Mouse (Mus musculus): ENCODE measurements at regions not wholly inside any gene's neighbourhood (a gene's known extent, or its start where the extent isn't known, plus 50 kb on each side); places are given as distances from the start of the nearest gene placed in this dataset.
A peak's percentile ranks its signal among the peaks of the same experiment; 100 is the strongest.

DNA sequence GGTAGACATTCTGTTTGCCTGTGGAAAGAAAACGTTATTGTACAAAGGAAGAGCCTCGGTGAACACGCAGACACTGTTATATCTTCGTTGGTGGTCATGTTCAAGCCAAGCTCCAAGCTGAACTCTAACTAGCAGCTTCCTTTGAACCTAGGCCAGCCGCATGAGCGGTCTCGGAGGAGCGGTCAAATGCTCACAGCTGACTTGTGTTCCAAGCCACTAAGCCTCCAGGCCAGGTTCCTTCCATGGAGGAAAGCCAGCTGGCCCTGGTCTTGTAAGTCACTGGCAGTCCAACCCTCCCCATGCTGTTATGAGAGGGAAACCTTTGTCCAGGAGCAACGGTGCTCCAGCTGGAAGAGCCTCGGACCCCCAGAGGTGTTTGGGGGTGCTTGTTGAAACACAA, 194.5 kb upstream of the Pkdcc start:
- peak; percentile 32; the same call in 1 of the 2 replicates for ATAC-seq (ENCODE audit: low FRiP score)
- no peak overlapping the region for H3K4me2 ChIP-seq (ENCODE audit: low read depth, low read length, poor library complexity, severe bottlenecking)
- H3K4me3 ChIP-seq (ENCODE audit: low read depth, low read length) = no peak overlapping the region
- no peaks in the 10 kb centered on the region for H3K4me1 ChIP-seq (ENCODE audit: insufficient read depth, low read length)
- H3K27me3 ChIP-seq (ENCODE audit: insufficient read depth, low read length) = no peaks in the 10 kb centered on the region; the same call in 1 of the 2 replicates
- H3K9me3 ChIP-seq (ENCODE audit: low read length) = no peaks in the 10 kb centered on the region
- H3K36me3 ChIP-seq (ENCODE audit: insufficient read depth, low read length) = no peaks in the 10 kb centered on the region
- H3K27ac ChIP-seq (ENCODE audit: low read depth, low read length) = no peak overlapping the region
- DNase-seq (ENCODE audit: low spot score) = peak; percentile 90
- no peak for TF ChIP-seq CTCF (IDR thresholded peaks at IDR 0.05)
- WGBS = 67% methylated on average over 10 of the region's 10 CpGs
- H3K9ac ChIP-seq (replicated peaks; ENCODE audit: low read length, poor library complexity, severe bottlenecking) = no peak overlapping the region

DNA sequence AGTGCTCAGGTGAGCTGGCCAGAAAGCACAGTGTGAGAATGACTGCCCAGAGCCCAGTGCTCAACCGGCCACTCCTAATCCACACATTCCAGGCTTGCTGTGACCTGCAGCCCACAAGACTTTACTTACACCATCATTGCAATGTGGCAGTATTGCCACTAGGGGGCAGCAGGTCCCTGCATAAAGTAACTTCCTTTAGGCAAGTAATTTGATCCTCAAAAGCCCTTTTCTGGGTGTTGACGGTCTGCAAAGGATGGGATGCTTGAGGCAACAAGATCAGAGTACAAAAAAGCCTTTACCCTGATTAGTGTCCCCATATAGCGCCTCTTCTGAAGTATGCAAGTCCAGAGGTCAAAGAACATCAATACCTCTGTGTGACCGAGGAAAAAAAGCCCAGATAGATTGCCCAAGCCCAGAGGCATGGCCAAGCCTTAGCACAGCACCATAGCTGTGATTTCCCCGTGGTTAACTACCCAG, 189.7 kb upstream of the Pkdcc start:
- no peak overlapping the region for H3K4me3 ChIP-seq (ENCODE audit: low read depth, low read length)
- H3K4me1 ChIP-seq (ENCODE audit: insufficient read depth, low read length) = no peaks in the 10 kb centered on the region
- DNase-seq (ENCODE audit: low spot score) (peak; percentile 92), ATAC-seq (ENCODE audit: low FRiP score) (peak; percentile 42; the same call in 1 of the 2 replicates)
- H3K36me3 ChIP-seq (ENCODE audit: insufficient read depth, low read length) = no peaks in the 10 kb centered on the region
- H3K9ac ChIP-seq (replicated peaks; ENCODE audit: low read length, poor library complexity, severe bottlenecking) = no peak overlapping the region
- no peak overlapping the region for H3K4me2 ChIP-seq (ENCODE audit: low read depth, low read length, poor library complexity, severe bottlenecking)
- H3K9me3 ChIP-seq (ENCODE audit: low read length) = no peaks in the 10 kb centered on the region
- TF ChIP-seq CTCF (IDR thresholded peaks at IDR 0.05) = peak; percentile 99
- no peak overlapping the region for H3K27ac ChIP-seq (ENCODE audit: low read depth, low read length)
- H3K27me3 ChIP-seq (ENCODE audit: insufficient read depth, low read length) = no peaks in the 10 kb centered on the region; the same call in 1 of the 2 replicates
- 15% methylated on average over 5 of the region's 5 CpGs for WGBS

DNA sequence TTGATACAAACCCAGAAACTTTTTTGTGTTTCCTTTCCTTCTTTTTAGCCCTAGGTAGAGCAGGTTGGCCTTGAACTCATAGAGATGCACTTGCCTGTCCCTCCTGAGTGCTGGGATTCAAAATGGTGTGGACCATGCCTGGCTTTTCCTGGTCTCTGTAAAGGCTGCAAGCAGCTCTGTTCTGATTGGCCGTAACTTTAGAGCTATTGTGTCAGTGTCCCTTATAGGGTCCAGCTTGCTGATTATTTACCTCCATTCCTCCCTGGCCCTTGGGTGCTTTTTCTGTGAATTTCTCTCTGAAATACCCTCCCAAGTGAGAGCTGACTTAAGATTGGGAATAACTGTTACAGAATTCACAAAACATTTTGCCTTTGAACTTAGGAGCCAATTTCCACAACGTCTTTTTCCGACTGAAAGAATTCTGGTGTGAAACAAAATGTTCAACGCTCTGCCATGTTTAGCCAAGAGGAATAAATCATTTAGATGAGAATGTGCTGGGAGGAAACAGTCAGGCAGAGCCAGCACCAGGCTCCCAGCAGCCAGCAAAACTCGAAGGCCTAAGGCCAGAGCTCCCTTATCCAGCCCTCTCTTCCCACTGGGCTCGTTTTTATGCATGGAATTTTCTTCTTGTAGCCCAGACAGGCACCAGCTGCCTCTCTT, 180.0 kb upstream of the Pkdcc start:
- ATAC-seq (ENCODE audit: low FRiP score) (no peak), DNase-seq (ENCODE audit: low spot score) (no peak)
- Histone ChIP-seq H3K36me3 (ENCODE audit: insufficient read depth, low read length) (no peaks in the 10 kb centered on the region), H3K4me2 (ENCODE audit: low read depth, low read length, poor library complexity, severe bottlenecking) (no peak overlapping the region), H3K4me3 (ENCODE audit: low read depth, low read length) (no peak overlapping the region), H3K27me3 (ENCODE audit: insufficient read depth, low read length) (no peaks in the 10 kb centered on the region), H3K27ac (ENCODE audit: low read depth, low read length) (no peak overlapping the region), H3K4me1 (ENCODE audit: insufficient read depth, low read length) (no peaks in the 10 kb centered on the region), H3K9ac (replicated peaks; ENCODE audit: low read length, poor library complexity, severe bottlenecking) (no peak overlapping the region), H3K9me3 (ENCODE audit: low read length) (no peaks in the 10 kb centered on the region)
- TF ChIP-seq CTCF (IDR thresholded peaks at IDR 0.05) = no peak
- 52% methylated on average over 6 of the region's 6 CpGs for WGBS

DNA sequence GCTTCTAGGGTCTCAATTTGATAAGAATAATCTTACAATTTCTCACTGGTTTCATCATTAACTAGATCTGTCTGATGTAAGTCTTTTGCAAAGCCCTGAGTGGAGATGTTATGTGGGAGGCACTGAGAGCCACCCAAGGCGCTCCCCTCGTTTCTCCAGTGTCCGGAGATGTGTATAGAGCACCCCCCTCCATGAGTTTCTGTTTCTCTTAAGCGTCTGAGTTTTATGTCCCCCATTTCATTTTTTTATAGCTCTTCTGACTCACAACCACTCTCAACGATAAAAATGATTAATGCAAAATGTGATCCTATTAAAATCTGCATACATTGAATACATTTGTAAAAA, 179.5 kb upstream of the Pkdcc start:
- H3K4me1 ChIP-seq (ENCODE audit: insufficient read depth, low read length) = no peaks in the 10 kb centered on the region
- no peak for TF ChIP-seq CTCF (IDR thresholded peaks at IDR 0.05)
- DNase-seq (ENCODE audit: low spot score) (no peak), ATAC-seq (ENCODE audit: low FRiP score) (no peak)
- no peaks in the 10 kb centered on the region for H3K36me3 ChIP-seq (ENCODE audit: insufficient read depth, low read length)
- H3K27me3 ChIP-seq (ENCODE audit: insufficient read depth, low read length) = no peaks in the 10 kb centered on the region
- H3K27ac ChIP-seq (ENCODE audit: low read depth, low read length) = no peak overlapping the region
- H3K4me2 ChIP-seq (ENCODE audit: low read depth, low read length, poor library complexity, severe bottlenecking) = no peak overlapping the region
- H3K4me3 ChIP-seq (ENCODE audit: low read depth, low read length) = no peak overlapping the region
- H3K9me3 ChIP-seq (ENCODE audit: low read length) = no peaks in the 10 kb centered on the region
- 66% methylated on average over 5 of the region's 5 CpGs for WGBS
- no peak overlapping the region for H3K9ac ChIP-seq (replicated peaks; ENCODE audit: low read length, poor library complexity, severe bottlenecking)

DNA sequence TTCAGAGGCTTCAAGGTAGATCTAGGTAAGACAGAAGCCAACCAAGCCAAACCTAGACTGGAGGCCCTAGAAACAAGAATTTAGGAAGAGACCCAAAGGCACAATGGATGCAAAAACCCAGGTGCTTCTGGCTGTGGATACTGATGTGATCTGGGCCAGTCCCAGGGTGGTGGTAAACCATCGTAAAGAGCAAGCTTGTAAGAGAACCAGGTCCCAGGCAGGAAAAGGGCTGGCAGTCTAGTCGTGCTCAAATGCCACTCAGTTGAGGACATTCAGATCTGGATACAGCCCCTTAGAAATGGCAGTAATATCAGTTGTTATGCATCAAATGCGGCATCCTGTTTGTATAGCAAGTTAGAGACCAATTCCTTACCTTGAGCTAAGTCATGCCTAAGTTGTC, 175.5 kb upstream of the Pkdcc start:
- H3K27me3 ChIP-seq (ENCODE audit: insufficient read depth, low read length) = no peaks in the 10 kb centered on the region
- H3K4me2 ChIP-seq (ENCODE audit: low read depth, low read length, poor library complexity, severe bottlenecking) = no peak overlapping the region
- H3K27ac ChIP-seq (ENCODE audit: low read depth, low read length) = no peak overlapping the region
- no peak overlapping the region for H3K4me3 ChIP-seq (ENCODE audit: low read depth, low read length)
- 90% methylated on average over 3 of the region's 3 CpGs for WGBS
- no peaks in the 10 kb centered on the region for H3K9me3 ChIP-seq (ENCODE audit: low read length)
- no peak overlapping the region for H3K9ac ChIP-seq (replicated peaks; ENCODE audit: low read length, poor library complexity, severe bottlenecking)
- H3K4me1 ChIP-seq (ENCODE audit: insufficient read depth, low read length) = no peaks in the 10 kb centered on the region
- H3K36me3 ChIP-seq (ENCODE audit: insufficient read depth, low read length) = no peaks in the 10 kb centered on the region
- no peak for TF ChIP-seq CTCF (IDR thresholded peaks at IDR 0.05)
- ATAC-seq (ENCODE audit: low FRiP score) (no peak), DNase-seq (ENCODE audit: low spot score) (no peak)

DNA sequence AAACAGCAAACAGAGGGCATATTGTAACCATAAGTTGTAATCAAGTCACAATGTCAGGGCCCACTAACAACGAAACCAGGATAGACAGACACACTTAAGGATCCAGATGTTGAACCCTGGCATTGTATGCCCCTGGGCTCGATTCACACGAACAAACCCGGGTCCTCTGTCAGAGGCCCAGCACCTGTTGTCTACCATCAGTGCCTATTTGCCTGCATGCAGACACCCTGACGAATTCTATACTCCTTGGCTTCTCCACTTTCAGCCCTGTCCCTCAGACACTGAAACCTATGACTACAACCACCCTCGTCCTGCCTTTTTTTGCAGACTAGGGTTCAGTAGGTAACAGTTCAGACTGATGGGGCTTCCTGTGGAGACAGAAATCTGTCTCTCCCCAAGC, 170.6 kb upstream of the Pkdcc start:
- 81% methylated on average over 6 of the region's 6 CpGs for WGBS
- no peak for DNase-seq (ENCODE audit: low spot score)
- Histone ChIP-seq H3K9me3 (ENCODE audit: low read length) (no peaks in the 10 kb centered on the region), H3K9ac (replicated peaks; ENCODE audit: low read length, poor library complexity, severe bottlenecking) (no peak overlapping the region), H3K27ac (ENCODE audit: low read depth, low read length) (no peak overlapping the region), H3K4me2 (ENCODE audit: low read depth, low read length, poor library complexity, severe bottlenecking) (no peak overlapping the region), H3K36me3 (ENCODE audit: insufficient read depth, low read length) (no peaks in the 10 kb centered on the region), H3K4me3 (ENCODE audit: low read depth, low read length) (no peak overlapping the region), H3K27me3 (ENCODE audit: insufficient read depth, low read length) (0 out of 2 replicates have a peak, but pooled peaks cover 4% of the 10 kb centered on the region), H3K4me1 (ENCODE audit: insufficient read depth, low read length) (no peaks in the 10 kb centered on the region)
- TF ChIP-seq CTCF (IDR thresholded peaks at IDR 0.05) = no peak
- ATAC-seq (ENCODE audit: low FRiP score) = no peak

All from midbrain, postnatal 0 days (tissue).